Comparison of ENCODE assay signal across 19 mouse cellular contexts in the genomic region with DNA sequence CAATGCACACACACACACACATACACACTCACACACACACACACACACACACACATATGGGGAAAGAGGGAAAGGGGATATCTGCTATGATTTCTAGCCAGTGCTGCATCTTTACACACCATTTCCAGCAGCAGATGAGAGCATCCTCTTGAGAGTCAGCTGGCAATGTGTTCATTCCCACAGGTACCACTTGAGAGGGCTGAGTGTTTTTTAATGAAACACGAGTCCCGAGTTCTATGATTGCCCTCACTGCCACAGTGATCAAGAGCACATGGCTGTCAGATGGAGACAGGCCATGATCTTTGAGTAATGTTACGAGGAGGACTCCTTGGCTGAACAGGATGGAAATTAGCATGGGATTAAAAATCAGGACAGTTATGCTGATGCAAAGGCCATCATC.
DNase-seq lines count a peak whose midpoint lies in the region; ATAC-seq lines count a peak whose summit lies in the region.
"Had no signal": no experiment of that assay in that cellular context is flagged by ENCODE, and none has a peak within 500 bp of the region (broad histone marks: within the 10 kb centered on the region; RNA-seq: fewer than 3 reads in every experiment).

No protein-coding gene starts in this region.

- H3K4me1 ChIP-seq in forebrain, embryonic 12.5 days: no peaks in the 10 kb centered on the region
- H3K4me1 ChIP-seq in forebrain, embryonic 10.5 days: no peaks in the 10 kb centered on the region
- H3K4me1 ChIP-seq in midbrain, embryonic 13.5 days (replicated peaks): peaks cover 16% of the 10 kb centered on the region
- H3K4me1 ChIP-seq in midbrain, embryonic 10.5 days: no peaks in the 10 kb centered on the region
- H3K4me1 ChIP-seq in neural tube, embryonic 14.5 days (ENCODE audit: control insufficient read depth, insufficient read depth, low read length): no peaks in the 10 kb centered on the region; the same call in 1 of the 2 replicates
- H3K4me1 ChIP-seq: embryonic facial prominence, embryonic 15.5 days; hindbrain, embryonic 10.5 days had no signal

- no peaks in the 10 kb centered on the region for H3K27me3 ChIP-seq in forebrain, embryonic 12.5 days
- no peaks in the 10 kb centered on the region for H3K27me3 ChIP-seq in forebrain, embryonic 10.5 days (ENCODE audit: poor library complexity, severe bottlenecking)
- no peaks in the 10 kb centered on the region for H3K27me3 ChIP-seq in midbrain, embryonic 13.5 days
- H3K27me3 ChIP-seq in midbrain, embryonic 10.5 days (ENCODE audit: low read depth, poor library complexity, severe bottlenecking): no peaks in the 10 kb centered on the region
- H3K27me3 ChIP-seq in neural tube, embryonic 14.5 days (ENCODE audit: control insufficient read depth, insufficient read depth, low read length): no peaks in the 10 kb centered on the region
- H3K27me3 ChIP-seq: embryonic facial prominence, embryonic 15.5 days; hindbrain, embryonic 15.5 days had no signal

- no peak overlapping the region for H3K4me2 ChIP-seq in forebrain, embryonic 12.5 days
- no peak overlapping the region for H3K4me2 ChIP-seq in midbrain, embryonic 13.5 days (replicated peaks)
- H3K4me2 ChIP-seq in neural tube, embryonic 14.5 days (ENCODE audit: low read depth, low read length): no peak overlapping the region
- H3K4me2 ChIP-seq: embryonic facial prominence, embryonic 15.5 days; heart, embryonic 11.5 days; hindbrain, embryonic 15.5 days had no signal

- 0 out of 2 replicates have a peak overlapping the region, but pooled peaks have one; percentile 3 for H3K27ac ChIP-seq in forebrain, embryonic 12.5 days
- H3K27ac ChIP-seq in forebrain, embryonic 10.5 days: no peak overlapping the region
- H3K27ac ChIP-seq in midbrain, embryonic 13.5 days: peak overlapping the region; percentile 25; the same call in 1 of the 2 replicates
- H3K27ac ChIP-seq in midbrain, embryonic 10.5 days (replicated peaks): no peak overlapping the region
- no peak overlapping the region for H3K27ac ChIP-seq in neural tube, embryonic 14.5 days (ENCODE audit: low read depth, low read length)
- H3K27ac ChIP-seq: embryonic facial prominence, embryonic 15.5 days; hindbrain, embryonic 10.5 days; hindbrain, embryonic 15.5 days had no signal

- H3K4me3 ChIP-seq in forebrain, embryonic 12.5 days (replicated peaks): no peak overlapping the region
- no peak overlapping the region for H3K4me3 ChIP-seq in forebrain, embryonic 10.5 days
- no peak overlapping the region for H3K4me3 ChIP-seq in midbrain, embryonic 13.5 days (replicated peaks)
- no peak overlapping the region for H3K4me3 ChIP-seq in midbrain, embryonic 10.5 days
- H3K4me3 ChIP-seq in neural tube, embryonic 14.5 days (ENCODE audit: low read depth, low read length): no peak overlapping the region
- H3K4me3 ChIP-seq: embryonic facial prominence, embryonic 15.5 days; erythroblast, embryonic 14.5 days; hindbrain, embryonic 10.5 days; hindbrain, embryonic 15.5 days had no signal

- H3K9ac ChIP-seq in forebrain, embryonic 12.5 days: no peak overlapping the region
- H3K9ac ChIP-seq in midbrain, embryonic 13.5 days (replicated peaks): no peak overlapping the region
- H3K9ac ChIP-seq in neural tube, embryonic 14.5 days (replicated peaks; ENCODE audit: low read depth, low read length): no peak overlapping the region
- H3K9ac ChIP-seq: embryonic facial prominence, embryonic 15.5 days; hindbrain, embryonic 15.5 days had no signal

- DNase-seq in forebrain, embryonic 10.5 days (ENCODE audit: extremely low spot score, low spot score): no peak
- DNase-seq in midbrain, embryonic 10.5 days (ENCODE audit: low spot score): no peak
- no peak for DNase-seq in neural tube, embryonic 10.5 days (ENCODE audit: extremely low spot score, low spot score)
- no peak for DNase-seq in frontal cortex, adult 2 months (ENCODE audit: extremely low spot score in 1 of 2, low spot score in 1 of 2)
- DNase-seq: adrenal gland, postnatal 10 days; cerebellum, adult 11-12 months; cerebellum, adult 9-10 months; cerebellum, postnatal 36 days; gastrocnemius, postnatal 36 days; heart, adult 11 months had no signal

- no peaks in the 10 kb centered on the region for H3K36me3 ChIP-seq in forebrain, embryonic 12.5 days (replicated peaks)
- H3K36me3 ChIP-seq in forebrain, embryonic 10.5 days (replicated peaks): no peaks in the 10 kb centered on the region
- H3K36me3 ChIP-seq in midbrain, embryonic 13.5 days: no peaks in the 10 kb centered on the region
- no peaks in the 10 kb centered on the region for H3K36me3 ChIP-seq in midbrain, embryonic 10.5 days
- no peaks in the 10 kb centered on the region for H3K36me3 ChIP-seq in neural tube, embryonic 14.5 days (ENCODE audit: control insufficient read depth, insufficient read depth, low read length)
- H3K36me3 ChIP-seq: embryonic facial prominence, embryonic 15.5 days; hindbrain, embryonic 10.5 days; hindbrain, embryonic 15.5 days had no signal

- 63% methylated on average over 3 of the region's 3 CpGs for WGBS in forebrain, embryonic 12.5 days
- 73% methylated on average over 3 of the region's 3 CpGs for WGBS in forebrain, embryonic 10.5 days
- WGBS in midbrain, embryonic 13.5 days: 45% methylated on average over 3 of the region's 3 CpGs
- WGBS in midbrain, embryonic 10.5 days: 78% methylated on average over 3 of the region's 3 CpGs
- WGBS in neural tube, embryonic 14.5 days: 37% methylated on average over 3 of the region's 3 CpGs

- no peaks in the 10 kb centered on the region for H3K9me3 ChIP-seq in forebrain, embryonic 12.5 days
- no peaks in the 10 kb centered on the region for H3K9me3 ChIP-seq in forebrain, embryonic 10.5 days
- no peaks in the 10 kb centered on the region for H3K9me3 ChIP-seq in midbrain, embryonic 13.5 days
- no peaks in the 10 kb centered on the region for H3K9me3 ChIP-seq in midbrain, embryonic 10.5 days (replicated peaks)
- H3K9me3 ChIP-seq in neural tube, embryonic 14.5 days (ENCODE audit: control insufficient read depth, low read length): no peaks in the 10 kb centered on the region
- H3K9me3 ChIP-seq: embryonic facial prominence, embryonic 15.5 days; hindbrain, embryonic 10.5 days; hindbrain, embryonic 15.5 days had no signal

- no peak for ATAC-seq in forebrain, embryonic 12.5 days (ENCODE audit: low FRiP score)
- ATAC-seq in midbrain, embryonic 13.5 days: 0 out of 2 replicates have a peak, but pooled peaks have one; percentile 55
- peak; percentile 34; the same call in 1 of the 2 replicates for ATAC-seq in neural tube, embryonic 14.5 days (ENCODE audit: low read depth)
- ATAC-seq: inflammation-experienced regulatory T-cells, adult 6 months had no signal

Comparison
In these comparisons a context has a peak if more than half of its experiments do, and no peak if none do; other contexts are left out.
1. H3K27ac ChIP-seq: peak in forebrain, embryonic 12.5 days (single experiment) and midbrain, embryonic 13.5 days (single experiment); none in forebrain, embryonic 10.5 days (single experiment), midbrain, embryonic 10.5 days (single experiment) and neural tube, embryonic 14.5 days (single experiment).